Mouse (Mus musculus) thymus, adult 2 months (tissue): ENCODE results near the gene Sbf1.

Experiments used
- CTCF ChIP-seq: fragments of 200-500 bp; IDR thresholded peaks from 2 replicates; pipeline ENCODE4 v1.5.1; 2012; ENCODE audit warnings: mild to moderate bottlenecking, control low read depth, low read length, moderate library complexity, borderline replicate concordance; ENCODE audit not compliant: control insufficient read depth, poor library complexity, insufficient read depth; ENCODE audit errors: extremely low read depth
- POLR2A ChIP-seq: fragments of 200-500 bp; IDR thresholded peaks from 2 replicates; pipeline ENCODE4 v1.6.1; 2012; ENCODE audit warnings: mild to moderate bottlenecking, low read length, control low read depth, moderate library complexity; ENCODE audit not compliant: control insufficient read depth, poor library complexity, insufficient read depth; ENCODE audit errors: extremely low read depth

- TF ChIP-seq CTCF = no peak
- no peak for TF ChIP-seq POLR2A
Measured at GRCm38 (mm10) chr15:89288227-89288767, 26.8 kb downstream of the Sbf1 start.
